Mouse (Mus musculus): Measurements from ENCODE around the gene Mybpc1. TPM values are rescaled to one million over a fixed set of nuclear protein-coding genes. Genes with fewer than 3 reads are reported as not detected.

The Mybpc1 gene
- polyA plus RNA-seq, 1 experiment from 2014 or later: 10.5 TPM

Other genes starting within 250 kb of the Mybpc1 start
- 0.83 and 0.86 TPM in 2 replicates for gene Dram1, start 226.1 kb downstream of the Mybpc1 start, polyA plus RNA-seq (2016; fragmentation: Nextera tagmentation; extraction: Ambion mirVana)
- 8.2 and 8.8 TPM in 2 replicates for gene Gnptab, start 226.0 kb downstream of the Mybpc1 start, polyA plus RNA-seq (2016; fragmentation: Nextera tagmentation; extraction: Ambion mirVana)
- 0.23 and 0.30 TPM in 2 replicates for gene Sycp3, start 145.6 kb downstream of the Mybpc1 start, polyA plus RNA-seq (2016; fragmentation: Nextera tagmentation; extraction: Ambion mirVana)
- gene Chpt1, start 101.1 kb downstream of the Mybpc1 start, polyA plus RNA-seq (2016; fragmentation: Nextera tagmentation; extraction: Ambion mirVana): 15.8 and 27.4 TPM in 2 replicates
- gene Spic, start 79.9 kb upstream of the Mybpc1 start, polyA plus RNA-seq (2016; fragmentation: Nextera tagmentation; extraction: Ambion mirVana): not detected in 2 replicates
- 149 and 156 TPM in 2 replicates for gene Arl1, start 125.7 kb upstream of the Mybpc1 start, polyA plus RNA-seq (2016; fragmentation: Nextera tagmentation; extraction: Ambion mirVana)
- 16.9 and 17.6 TPM in 2 replicates for gene Utp20, start 221.7 kb upstream of the Mybpc1 start, polyA plus RNA-seq (2016; fragmentation: Nextera tagmentation; extraction: Ambion mirVana)

All from heart, embryonic 10.5 days (tissue).